Mouse (Mus musculus) splenic B cell, adult 2 months (primary cell): Measurements from ENCODE around the gene Snx21.
A peak's percentile ranks its signal among the peaks of the same experiment; 100 is the strongest.

Experiments used
- DNase-seq: peaks from one replicate; pipeline ENCODE4 v3.0.0-alpha.2; 2011; ENCODE audit warnings: low read depth, low spot score
- H3K27me3 ChIP-seq: 2 replicates; pipeline ENCODE4 v1.6.1; 2012; ENCODE audit warnings: mild to moderate bottlenecking, low read length, moderate library complexity, mixed read lengths; ENCODE audit not compliant: control insufficient read depth, poor library complexity, insufficient read depth, severe bottlenecking
- H3K36me3 ChIP-seq: 2 replicates; pipeline ENCODE4 v1.6.1; 2012; ENCODE audit warnings: mild to moderate bottlenecking, low read length, moderate library complexity, mixed read lengths; ENCODE audit not compliant: control insufficient read depth, poor library complexity, insufficient read depth, severe bottlenecking

The Snx21 gene

DNA sequence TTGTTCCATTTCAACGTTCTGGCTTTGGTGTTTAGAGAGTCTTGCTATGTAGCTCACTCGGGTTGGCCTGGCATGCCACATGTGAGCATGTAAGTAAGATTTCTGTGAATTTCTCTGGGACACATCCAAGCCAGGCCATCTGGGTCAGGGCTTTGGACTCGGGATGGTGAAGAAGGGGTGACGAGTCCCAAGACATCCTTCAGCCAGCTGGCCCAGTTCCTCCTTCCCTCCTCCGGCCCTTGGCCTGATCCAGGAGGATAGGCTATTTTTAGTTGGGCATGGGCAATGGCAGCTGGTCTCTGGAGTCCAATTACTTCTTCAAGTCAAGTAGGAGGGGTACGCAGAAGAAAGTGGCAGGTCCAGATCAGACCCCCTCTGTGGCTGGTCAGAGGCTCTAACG, 6.8 kb upstream of the Snx21 start:
- no peak for DNase-seq
- Histone ChIP-seq H3K27me3 (no peaks in the 10 kb centered on the region), H3K36me3 (no peaks in the 10 kb centered on the region)

DNA sequence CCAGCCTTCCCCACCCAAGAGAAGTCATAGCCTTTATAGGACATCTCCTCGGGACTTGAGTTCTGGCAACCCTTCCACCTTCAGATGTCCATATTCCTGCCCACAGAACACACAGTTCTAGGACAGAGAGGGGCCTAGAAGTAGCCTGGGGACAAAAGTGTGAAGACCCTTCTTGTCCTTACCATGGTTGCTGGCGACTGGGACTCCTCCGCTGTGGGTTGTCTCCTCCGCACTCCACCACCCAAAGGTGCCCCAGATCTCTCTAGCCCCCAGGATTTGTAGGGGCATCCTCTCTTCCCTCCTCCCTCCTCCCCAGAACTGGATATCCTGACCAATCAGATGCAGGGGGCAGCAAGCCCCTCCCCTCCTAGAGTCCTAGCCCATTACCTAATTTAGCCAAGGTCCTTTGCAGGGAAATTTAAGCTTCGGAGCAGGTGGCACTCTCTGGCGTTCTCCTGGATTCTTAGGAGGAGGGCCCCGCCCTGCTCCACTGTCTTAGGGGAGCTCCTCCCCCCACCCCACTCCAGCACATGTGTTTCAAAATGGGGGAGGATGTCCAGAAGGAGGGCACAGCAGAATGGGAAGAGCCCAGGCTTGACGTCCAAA, 6.0 kb upstream of the Snx21 start, which contains the start of gene Tnnc2:
Gene Tnnc2 (minus strand): TSS at position 487 of the 606 bp plus-strand sequence.
- H3K27me3 ChIP-seq, result no peaks in the 10 kb centered on the region

DNA sequence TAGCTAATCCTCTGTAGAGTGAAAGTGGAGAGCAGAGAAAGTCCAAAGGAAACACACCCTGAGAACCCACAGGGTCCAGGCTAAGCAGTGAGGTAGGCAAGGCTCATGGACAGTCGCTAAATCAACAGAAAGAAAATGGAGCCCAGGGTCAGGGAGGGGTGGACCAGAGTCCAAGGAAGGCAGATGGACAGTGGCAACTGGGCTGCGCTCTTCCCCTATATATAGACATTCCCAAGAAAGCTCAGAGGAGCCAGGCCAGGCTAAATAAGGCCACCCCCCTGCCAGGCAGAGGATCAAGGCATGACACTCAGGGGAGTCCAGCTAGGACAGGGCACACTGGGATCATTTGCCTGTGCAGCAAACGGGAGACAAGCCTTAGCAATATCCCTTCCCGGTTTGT, 3.7 kb upstream of the Snx21 start:
- no peaks in the 10 kb centered on the region for H3K36me3 ChIP-seq
- H3K27me3 ChIP-seq, result no peaks in the 10 kb centered on the region
- DNase-seq, result no peak

More for the DNA sequence above, 6.0 kb upstream of the Snx21 start, which contains the start of gene Tnnc2:
- DNase-seq, result no peak
- no peaks in the 10 kb centered on the region for H3K36me3 ChIP-seq

DNA sequence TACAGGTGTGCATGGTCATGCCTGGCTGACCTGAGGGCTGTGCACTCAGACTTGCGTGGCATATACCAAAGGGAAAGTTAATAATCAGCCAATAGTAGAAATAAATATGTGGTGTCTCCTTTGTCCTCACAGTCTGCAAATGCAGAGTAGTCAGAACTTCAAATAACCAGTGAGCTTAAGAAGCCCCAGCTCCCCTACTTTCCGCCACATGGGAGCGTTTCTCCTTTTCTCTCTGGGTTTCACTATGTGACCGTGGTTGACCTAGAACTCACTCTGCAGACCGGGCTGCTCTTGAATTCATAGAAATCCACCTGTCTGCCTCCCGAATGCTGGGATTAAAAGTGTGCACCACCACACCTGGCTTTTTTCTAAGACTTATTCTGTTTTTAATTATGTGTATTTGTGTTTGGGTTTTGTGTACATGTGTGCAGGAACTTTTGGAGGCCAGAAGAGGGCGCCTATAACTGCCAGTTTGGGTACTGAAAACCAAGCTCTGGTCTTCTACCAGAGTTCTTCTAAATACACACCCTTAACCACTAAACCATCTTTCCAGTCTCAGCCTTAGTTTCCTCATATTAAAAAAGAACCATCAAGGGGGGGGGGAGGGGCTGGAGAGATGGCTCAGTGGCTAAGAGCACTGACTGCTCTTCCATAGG, 1.6 kb upstream of the Snx21 start:
- DNase-seq, result peak; percentile 50
- no peaks in the 10 kb centered on the region; the same call in 1 of the 2 replicates for H3K36me3 ChIP-seq
- H3K27me3 ChIP-seq, result no peaks in the 10 kb centered on the region

DNA sequence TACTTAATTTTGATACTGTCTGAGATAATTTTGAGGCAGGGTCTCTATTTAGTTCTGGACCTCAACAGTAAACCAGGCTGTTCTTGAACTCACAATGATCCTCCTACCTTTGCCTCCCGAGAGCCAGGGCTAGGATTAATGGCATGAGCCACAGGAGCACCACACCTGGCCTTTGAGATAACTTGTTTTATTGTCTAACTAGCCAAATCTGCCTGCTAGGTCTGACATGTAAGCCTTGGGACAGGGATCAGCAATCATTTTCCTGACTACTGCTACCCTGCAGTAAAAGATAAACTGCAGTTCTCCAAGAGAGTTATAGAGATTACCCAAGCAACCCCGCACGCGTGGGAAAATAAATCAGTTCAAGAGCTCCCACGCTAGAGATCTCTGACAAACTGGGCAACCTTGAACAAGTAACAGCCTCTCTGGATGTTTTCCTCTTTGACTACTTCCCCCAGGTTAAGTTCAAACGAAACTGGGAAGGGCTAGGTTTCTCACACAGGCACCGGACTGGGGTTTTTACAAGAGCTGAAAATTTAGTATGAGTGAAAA, 678 bp upstream of the Snx21 start:
- H3K27me3 ChIP-seq, result no peaks in the 10 kb centered on the region
- no peak for DNase-seq
- no peaks in the 10 kb centered on the region; the same call in 1 of the 2 replicates for H3K36me3 ChIP-seq

DNA sequence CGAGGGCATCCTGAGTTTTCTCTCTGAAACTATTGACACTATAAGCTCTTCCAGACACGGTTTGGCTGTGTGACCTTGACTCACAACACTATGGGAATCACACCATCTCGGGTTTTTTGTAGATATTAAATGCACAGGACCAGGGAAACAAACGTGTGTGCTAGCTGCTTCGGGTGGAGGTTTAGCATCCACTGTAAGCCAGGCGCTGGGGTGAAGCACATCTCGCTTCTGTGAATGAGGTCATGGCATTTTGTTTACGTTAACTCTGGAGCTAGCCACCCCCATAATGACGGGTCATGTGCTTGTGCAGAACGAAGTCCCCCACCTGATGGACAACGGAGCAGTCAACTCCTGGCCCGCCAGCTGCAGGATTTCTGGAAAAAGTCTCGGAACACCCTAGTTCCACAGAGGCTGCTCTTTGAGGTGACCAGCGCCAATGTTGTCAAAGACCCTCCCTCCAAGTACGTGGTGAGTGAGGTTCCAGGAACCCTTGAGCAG, 814 bp downstream of the Snx21 start:
- Histone ChIP-seq H3K36me3 (no peaks in the 10 kb centered on the region; the same call in 1 of the 2 replicates), H3K27me3 (no peaks in the 10 kb centered on the region)
- no peak for DNase-seq

DNA sequence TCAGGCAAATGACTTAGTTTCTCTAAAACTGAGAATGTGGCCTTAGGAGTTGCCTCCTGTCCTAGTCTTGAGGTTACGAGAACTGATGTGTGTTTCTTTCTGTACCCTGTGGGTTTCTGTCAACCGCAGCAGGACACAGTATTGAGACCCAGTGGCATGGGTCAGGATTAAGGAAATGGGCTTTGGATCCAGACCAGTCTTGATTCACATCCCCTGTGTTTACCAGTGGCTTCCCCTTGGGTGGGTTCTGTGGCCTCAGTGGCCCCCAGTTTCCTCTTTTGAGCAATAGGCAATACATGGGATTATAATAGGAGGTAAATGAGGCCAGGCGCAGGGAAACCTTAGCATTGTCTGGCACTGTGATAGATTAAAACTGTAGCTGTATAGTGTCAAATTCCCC, 1.4 kb downstream of the Snx21 start:
- H3K27me3 ChIP-seq, result no peaks in the 10 kb centered on the region
- H3K36me3 ChIP-seq, result no peaks in the 10 kb centered on the region; the same call in none of the 2 replicates
- no peak for DNase-seq

DNA sequence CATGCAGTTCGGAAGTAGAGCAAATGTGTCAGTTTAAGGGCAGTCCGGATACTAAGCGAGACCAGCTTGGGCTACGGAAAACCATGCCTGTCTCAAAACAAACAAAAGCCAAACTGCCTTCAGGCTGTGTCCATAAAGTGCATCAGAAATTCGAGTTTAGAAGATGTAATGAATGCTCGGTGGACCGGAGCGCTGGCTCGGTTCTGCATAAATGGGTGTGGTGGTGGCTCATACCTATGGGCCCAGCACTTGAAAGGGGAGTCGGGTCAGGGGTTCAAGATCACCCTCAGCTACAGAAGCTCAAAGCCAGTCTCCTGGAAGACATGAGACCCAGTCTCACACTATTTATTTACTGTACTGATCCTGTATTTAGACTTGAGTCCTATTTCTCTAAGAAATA, 2.2 kb downstream of the Snx21 start:
- Histone ChIP-seq H3K27me3 (no peaks in the 10 kb centered on the region), H3K36me3 (no peaks in the 10 kb centered on the region; the same call in none of the 2 replicates)
- no peak for DNase-seq

DNA sequence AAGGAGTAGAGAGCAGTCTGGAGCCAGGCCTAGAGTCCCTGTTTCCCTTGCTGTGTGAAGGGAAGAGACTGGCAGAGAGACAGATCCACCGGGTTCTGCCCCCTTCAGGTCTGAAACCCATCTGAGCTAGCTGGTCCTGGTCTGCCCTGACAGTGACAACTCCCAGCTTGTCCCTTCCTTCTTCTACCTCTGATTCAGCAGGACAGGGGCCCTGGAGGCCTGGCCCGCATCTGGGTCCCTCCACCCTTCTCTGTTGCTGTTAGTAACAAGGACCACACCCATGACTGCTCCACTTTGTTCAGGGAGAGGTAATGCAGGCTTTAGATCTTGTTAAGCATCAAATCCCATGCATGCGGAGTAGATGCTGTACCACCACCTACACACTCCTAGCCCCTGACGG, 2.8 kb downstream of the Snx21 start:
- Histone ChIP-seq H3K27me3 (no peaks in the 10 kb centered on the region), H3K36me3 (no peaks in the 10 kb centered on the region; the same call in none of the 2 replicates)
- DNase-seq, result no peak

DNA sequence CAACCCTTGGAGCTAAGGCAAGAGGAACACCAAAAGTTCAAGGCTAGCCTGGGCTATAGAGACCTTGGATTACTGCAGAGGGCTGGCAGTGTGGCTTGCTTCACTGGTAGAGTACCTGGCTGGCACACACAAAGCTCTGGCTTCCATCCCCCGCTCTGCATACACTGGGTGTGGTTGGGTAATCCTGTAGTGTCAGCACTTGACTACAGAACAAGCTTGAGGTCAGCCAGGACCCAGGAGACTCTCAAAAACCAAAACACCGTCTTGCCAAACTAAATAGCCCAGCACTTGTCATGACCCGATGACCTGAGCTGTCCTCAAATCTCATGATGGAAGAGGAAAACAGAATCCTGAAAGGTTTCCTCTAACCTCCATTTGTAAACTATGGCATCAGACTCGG, 4.8 kb downstream of the Snx21 start:
- Histone ChIP-seq H3K36me3 (peaks cover 2% of the 10 kb centered on the region), H3K27me3 (no peaks in the 10 kb centered on the region)
- no peak for DNase-seq

DNA sequence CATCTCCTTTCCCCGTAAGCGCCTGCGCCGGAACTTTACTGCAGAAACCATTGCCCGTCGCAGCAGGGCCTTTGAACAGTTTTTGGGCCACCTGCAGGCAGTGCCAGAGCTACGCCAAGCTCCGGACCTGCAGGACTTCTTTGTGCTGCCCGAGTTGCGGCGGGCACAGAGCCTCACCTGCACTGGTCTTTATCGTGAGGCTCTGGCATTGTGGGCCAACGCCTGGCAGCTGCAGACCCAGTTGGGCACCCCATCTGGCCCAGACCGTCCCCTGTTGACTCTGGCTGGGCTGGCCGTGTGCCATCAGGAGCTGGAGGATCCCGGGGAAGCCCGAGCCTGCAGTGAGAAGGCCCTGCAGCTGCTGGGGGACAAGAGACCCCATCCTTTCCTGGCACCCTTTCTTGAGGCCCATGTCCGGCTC, 6.2 kb downstream of the Snx21 start:
- no peaks in the 10 kb centered on the region for H3K27me3 ChIP-seq
- no peak for DNase-seq
- H3K36me3 ChIP-seq, result peaks cover 3% of the 10 kb centered on the region

DNA sequence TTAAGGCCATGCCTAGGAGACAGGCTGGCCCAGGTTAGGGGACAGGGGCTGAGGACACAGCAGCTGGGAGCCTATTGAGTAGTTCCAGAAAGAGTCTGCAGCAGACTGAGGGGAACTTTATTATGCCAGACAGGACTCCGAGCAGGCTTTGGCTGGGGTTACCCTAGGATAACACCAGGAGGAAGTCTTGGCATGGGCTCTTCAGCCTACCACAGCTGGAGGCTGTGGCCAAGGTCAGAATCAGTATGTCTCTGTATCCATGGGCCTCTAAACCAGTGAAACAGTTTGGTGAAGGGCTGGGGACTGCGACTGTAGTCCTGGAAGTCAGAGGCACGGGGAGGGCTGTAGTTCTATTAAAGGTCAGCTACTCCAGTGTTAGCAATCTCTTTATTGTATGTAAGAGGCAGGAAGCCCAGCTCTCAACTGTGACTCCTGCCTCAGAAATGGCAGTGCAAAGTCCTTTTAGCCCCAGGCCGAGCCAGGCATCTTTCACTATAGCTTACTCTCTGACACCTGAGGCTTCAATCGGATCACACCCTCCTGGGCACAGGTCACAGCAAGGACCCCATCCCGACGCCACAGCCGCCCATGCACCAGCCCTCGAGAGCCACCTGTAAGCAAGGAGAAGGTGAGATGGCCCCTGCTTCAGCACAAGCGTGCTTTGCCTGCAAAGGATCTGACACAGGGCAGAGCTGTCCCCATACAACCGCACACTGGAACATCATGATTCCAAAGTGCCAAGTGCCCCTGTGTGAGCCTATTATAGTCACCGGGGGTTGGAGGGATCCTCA, 7.0 kb downstream of the Snx21 start:
- Histone ChIP-seq H3K36me3 (peaks cover 3% of the 10 kb centered on the region), H3K27me3 (no peaks in the 10 kb centered on the region)

DNA sequence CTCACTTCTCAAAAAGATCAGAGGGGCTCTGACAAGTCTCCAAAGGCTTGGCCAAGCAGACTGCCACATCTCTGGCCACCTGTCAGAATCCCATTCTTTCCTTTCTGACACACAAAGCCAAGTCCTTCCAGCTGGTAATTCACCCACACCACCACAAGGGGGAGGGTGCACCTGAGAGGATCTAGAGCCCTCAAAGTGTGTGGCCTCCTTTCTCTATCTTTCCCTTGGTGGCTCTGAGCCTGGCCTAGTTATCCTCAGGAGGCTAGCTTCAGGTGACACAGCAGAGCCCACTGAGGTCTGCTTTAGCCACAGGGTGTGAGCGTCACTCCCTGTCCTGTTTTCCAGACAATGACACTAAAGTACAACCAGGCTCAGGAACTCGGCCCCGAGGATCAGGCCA, 7.6 kb downstream of the Snx21 start:
- peaks cover 5% of the 10 kb centered on the region for H3K36me3 ChIP-seq
- H3K27me3 ChIP-seq, result no peaks in the 10 kb centered on the region
- peak; percentile 72 for DNase-seq

More for the DNA sequence above, 7.0 kb downstream of the Snx21 start:
- no peak for DNase-seq

DNA sequence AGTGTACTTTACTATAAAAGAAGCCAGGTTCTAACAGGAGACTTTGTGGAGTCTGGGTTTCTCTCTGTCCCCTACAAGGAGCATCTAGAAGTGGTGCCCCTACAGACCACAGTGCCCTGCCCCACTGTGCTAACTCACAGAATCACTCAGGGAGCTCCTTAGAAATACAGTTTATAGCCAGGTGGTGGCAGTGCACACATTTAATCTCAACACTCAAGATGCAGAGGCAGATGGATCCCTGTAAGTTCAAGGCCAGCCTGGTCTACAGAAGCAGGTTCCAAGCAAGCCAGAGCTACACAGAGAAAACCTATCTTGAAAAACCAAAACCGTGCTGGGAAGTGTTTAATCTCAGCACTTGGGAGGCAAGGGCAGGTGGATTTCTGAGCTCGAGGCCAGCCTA, 8.1 kb downstream of the Snx21 start:
- Histone ChIP-seq H3K27me3 (no peaks in the 10 kb centered on the region), H3K36me3 (peaks cover 5% of the 10 kb centered on the region)
- DNase-seq, result peak; percentile 57
